Mouse (Mus musculus) liver, embryonic 13.5 days (tissue): ENCODE results near the gene Tvp23b. TPM values are rescaled to one million over a fixed set of nuclear protein-coding genes. Genes with fewer than 3 reads are reported as not detected.

Experiments used
- ATAC-seq: fragments of 200-750 bp; cut with Nextera tagmentation; 2 replicates; pipeline ENCODE4 v1.8.0; 2017; ENCODE audit warnings: low read depth, mild to moderate bottlenecking, moderate number of reproducible peaks, moderate library complexity
- DNase-seq: peaks from one replicate; pipeline ENCODE4 v3.0.0; 2022
- H3K27ac ChIP-seq: fragments of 300-500 bp; sonication (generic); 2 replicates; pipeline ENCODE4 v1.5.1; 2015; ENCODE audit warnings: moderate library complexity, mild to moderate bottlenecking, inconsistent platforms
- H3K27me3 ChIP-seq: fragments of 300-500 bp; sonication (generic); 2 replicates; pipeline ENCODE4 v1.6.1; 2015; ENCODE audit warnings: mild to moderate bottlenecking, inconsistent platforms
- H3K36me3 ChIP-seq: fragments of 300-500 bp; sonication (generic); 2 replicates; pipeline ENCODE4 v1.6.1; 2015; ENCODE audit warnings: mild to moderate bottlenecking, inconsistent platforms
- H3K4me1 ChIP-seq: fragments of 300-500 bp; sonication (generic); replicated peaks from 2 replicates; pipeline ENCODE4 v1.6.1; 2015; ENCODE audit warnings: inconsistent platforms
- H3K4me2 ChIP-seq: fragments of 300-500 bp; sonication (generic); 2 replicates; pipeline ENCODE4 v1.6.1; 2015; ENCODE audit warnings: inconsistent platforms, mild to moderate bottlenecking, moderate library complexity
- H3K4me3 ChIP-seq: fragments of 300-500 bp; sonication (generic); replicated peaks from 2 replicates; pipeline ENCODE4 v1.5.1; 2015; ENCODE audit warnings: mild to moderate bottlenecking, inconsistent platforms
- H3K9ac ChIP-seq: fragments of 300-500 bp; sonication (generic); 2 replicates; pipeline ENCODE4 v1.6.1; 2015; ENCODE audit warnings: mild to moderate bottlenecking, inconsistent platforms
- H3K9me3 ChIP-seq: fragments of 300-500 bp; sonication (generic); replicated peaks from 2 replicates; pipeline ENCODE4 v1.6.1; 2016; ENCODE audit warnings: inconsistent platforms
- WGBS: fragments of 180-500 bp; shearing (Covaris S2); methylation state at CpG from one replicate; pipeline ENCODE4 v1.1.7; 2015; ENCODE audit not compliant: insufficient replicate concordance; 5-methylcytosine and 5-hydroxymethylcytosine counted together
- polyA plus RNA-seq: library from polyadenylated mRNA; unstranded; fragments of >200 nt; fragmentation: Nextera tagmentation; extraction: Ambion mirVana; gene quantifications from 2 replicates; pipeline ENCODE4 v1.2.1, GENCODE M21; 2015

Gene Tvp23b
- 29.2 and 36.1 TPM in 2 replicates for polyA plus RNA-seq

GRCm38 (mm10) chr11:62879220-62880048, at the start of gene Tvp23b:
Gene Tvp23b (plus strand): TSS chr11:62879455.
- no peaks in the 10 kb centered on the region for H3K9me3 ChIP-seq

GRCm38 (mm10) chr11:62830387-62830786, 48.9 kb upstream of the Tvp23b start:
- ATAC-seq, result no peak
- no peak overlapping the region for H3K27ac ChIP-seq
- no peak overlapping the region for H3K9ac ChIP-seq
- no peaks in the 10 kb centered on the region for H3K9me3 ChIP-seq
- no peaks in the 10 kb centered on the region for H3K4me1 ChIP-seq
- 56% methylated on average over 2 of the region's 2 CpGs for WGBS
- H3K4me3 ChIP-seq, result no peak overlapping the region
- no peak for DNase-seq
- H3K27me3 ChIP-seq, result no peaks in the 10 kb centered on the region
- no peaks in the 10 kb centered on the region for H3K36me3 ChIP-seq
- no peak overlapping the region for H3K4me2 ChIP-seq

More at GRCm38 (mm10) chr11:62879220-62880048, at the start of gene Tvp23b:
- no peaks in the 10 kb centered on the region for H3K27me3 ChIP-seq
- peak within 1 kb of the TSS; percentile 83 for H3K27ac ChIP-seq
- peaks cover 5% of the 10 kb centered on the region; the same call in 1 of the 2 replicates for H3K36me3 ChIP-seq
- WGBS, result under 1% methylated on average over 55 of the region's 55 CpGs
- H3K4me3 ChIP-seq, result peak within 1 kb of the TSS; percentile 82
- peak within 1 kb of the TSS; percentile 87 for H3K9ac ChIP-seq
- ATAC-seq (peak; percentile 93), DNase-seq (peak; percentile 98)
- peaks cover 37% of the 10 kb centered on the region for H3K4me1 ChIP-seq
- peak within 1 kb of the TSS; percentile 98 for H3K4me2 ChIP-seq

GRCm38 (mm10) chr11:62831906-62832305, 47.3 kb upstream of the Tvp23b start:
- Histone ChIP-seq H3K36me3 (no peaks in the 10 kb centered on the region), H3K9me3 (no peaks in the 10 kb centered on the region), H3K4me2 (no peak overlapping the region), H3K4me3 (no peak overlapping the region), H3K9ac (no peak overlapping the region), H3K4me1 (no peaks in the 10 kb centered on the region), H3K27ac (no peak overlapping the region), H3K27me3 (no peaks in the 10 kb centered on the region)
- ATAC-seq, result no peak
- DNase-seq, result no peak

GRCm38 (mm10) chr11:62844562-62844961, 34.7 kb upstream of the Tvp23b start:
- Histone ChIP-seq H3K4me2 (no peak overlapping the region), H3K4me1 (peaks cover 26% of the 10 kb centered on the region), H3K9me3 (no peaks in the 10 kb centered on the region), H3K36me3 (no peaks in the 10 kb centered on the region), H3K27me3 (no peaks in the 10 kb centered on the region), H3K27ac (no peak overlapping the region), H3K9ac (no peak overlapping the region), H3K4me3 (no peak overlapping the region)
- peak; percentile 47; the same call in 1 of the 2 replicates for ATAC-seq
- 29% methylated on average over 5 of the region's 5 CpGs for WGBS
- no peak for DNase-seq

GRCm38 (mm10) chr11:62845730-62846129, 33.5 kb upstream of the Tvp23b start:
- Histone ChIP-seq H3K9me3 (no peaks in the 10 kb centered on the region), H3K27me3 (no peaks in the 10 kb centered on the region), H3K36me3 (no peaks in the 10 kb centered on the region), H3K4me3 (no peak overlapping the region), H3K27ac (no peak overlapping the region), H3K4me2 (no peak overlapping the region), H3K9ac (no peak overlapping the region), H3K4me1 (peaks cover 26% of the 10 kb centered on the region)
- no peak for ATAC-seq
- 48% methylated on average over 3 of the region's 3 CpGs for WGBS
- DNase-seq, result no peak

GRCm38 (mm10) chr11:62846961-62847654, 32.1 kb upstream of the Tvp23b start, which contains the start of gene Fbxw10:
Gene Fbxw10 (plus strand): TSS chr11:62847069.
- H3K36me3 ChIP-seq, result no peaks in the 10 kb centered on the region
- no peaks in the 10 kb centered on the region for H3K9me3 ChIP-seq
- peaks cover 26% of the 10 kb centered on the region for H3K4me1 ChIP-seq
- H3K27me3 ChIP-seq, result no peaks in the 10 kb centered on the region
- H3K4me2 ChIP-seq, result peak within 1 kb of the TSS; percentile 10
- H3K4me3 ChIP-seq, result 0 out of 2 replicates have a peak within 1 kb of the TSS, but pooled peaks have one; percentile 3
- DNase-seq, result no peak
- ATAC-seq, result no peak
- no peak within 1 kb of the TSS for H3K9ac ChIP-seq
- no peak within 1 kb of the TSS for H3K27ac ChIP-seq
- WGBS, result 34% methylated on average over 12 of the region's 12 CpGs

- Histone ChIP-seq H3K27me3 (no peaks in the 10 kb centered on the region), H3K9ac (no peak overlapping the region), H3K9me3 (no peaks in the 10 kb centered on the region), H3K36me3 (no peaks in the 10 kb centered on the region), H3K4me2 (no peak overlapping the region), H3K4me1 (peaks cover 28% of the 10 kb centered on the region), H3K27ac (no peak overlapping the region), H3K4me3 (no peak overlapping the region)
- 53% methylated on average over 4 of the region's 4 CpGs for WGBS
- no peak for DNase-seq
- ATAC-seq, result no peak
Measured at GRCm38 (mm10) chr11:62847655-62848191, 31.5 kb upstream of the Tvp23b start.

GRCm38 (mm10) chr11:62848301-62848700, 31.0 kb upstream of the Tvp23b start:
- Histone ChIP-seq H3K27ac (no peak overlapping the region), H3K4me1 (peaks cover 34% of the 10 kb centered on the region)

GRCm38 (mm10) chr11:62851199-62851598, 28.1 kb upstream of the Tvp23b start:
- ATAC-seq, result no peak
- H3K27me3 ChIP-seq, result no peaks in the 10 kb centered on the region
- no peaks in the 10 kb centered on the region for H3K9me3 ChIP-seq
- no peak overlapping the region for H3K4me2 ChIP-seq
- 75% methylated on average over 1 of the region's 1 CpGs for WGBS
- no peaks in the 10 kb centered on the region for H3K36me3 ChIP-seq
- DNase-seq, result no peak
- no peak overlapping the region for H3K4me3 ChIP-seq
- no peak overlapping the region for H3K27ac ChIP-seq
- H3K4me1 ChIP-seq, result peaks cover 31% of the 10 kb centered on the region
- no peak overlapping the region for H3K9ac ChIP-seq

More at GRCm38 (mm10) chr11:62848301-62848700, 31.0 kb upstream of the Tvp23b start:
- ATAC-seq, result no peak
- H3K4me3 ChIP-seq, result no peak overlapping the region
- WGBS, result 50% methylated on average over 2 of the region's 2 CpGs
- no peaks in the 10 kb centered on the region for H3K27me3 ChIP-seq
- no peak overlapping the region for H3K4me2 ChIP-seq
- H3K9me3 ChIP-seq, result no peaks in the 10 kb centered on the region
- H3K36me3 ChIP-seq, result no peaks in the 10 kb centered on the region
- H3K9ac ChIP-seq, result no peak overlapping the region
- no peak for DNase-seq

- no peaks in the 10 kb centered on the region for H3K27me3 ChIP-seq
- no peak overlapping the region for H3K9ac ChIP-seq
- H3K9me3 ChIP-seq, result no peaks in the 10 kb centered on the region
- no peak overlapping the region for H3K27ac ChIP-seq
- DNase-seq (no peak), ATAC-seq (peak; percentile 93)
- WGBS, result 51% methylated on average over 6 of the region's 6 CpGs
- H3K36me3 ChIP-seq, result no peaks in the 10 kb centered on the region
- H3K4me1 ChIP-seq, result peaks cover 17% of the 10 kb centered on the region
- peak overlapping the region; percentile 22 for H3K4me2 ChIP-seq
- no peak overlapping the region for H3K4me3 ChIP-seq
Measured at GRCm38 (mm10) chr11:62853334-62853733, 25.9 kb upstream of the Tvp23b start.

- Histone ChIP-seq H3K9ac (no peak overlapping the region), H3K27me3 (no peaks in the 10 kb centered on the region; the same call in 1 of the 2 replicates), H3K9me3 (no peaks in the 10 kb centered on the region), H3K4me2 (no peak overlapping the region), H3K4me3 (no peak overlapping the region), H3K4me1 (peaks cover 13% of the 10 kb centered on the region), H3K27ac (no peak overlapping the region), H3K36me3 (no peaks in the 10 kb centered on the region)
- no peak for DNase-seq
- ATAC-seq, result no peak
- WGBS, result 50% methylated on average over 4 of the region's 4 CpGs
Measured at GRCm38 (mm10) chr11:62865562-62865961, 13.7 kb upstream of the Tvp23b start.
